Mouse (Mus musculus): ENCODE data around the gene Nckipsd.

DNA sequence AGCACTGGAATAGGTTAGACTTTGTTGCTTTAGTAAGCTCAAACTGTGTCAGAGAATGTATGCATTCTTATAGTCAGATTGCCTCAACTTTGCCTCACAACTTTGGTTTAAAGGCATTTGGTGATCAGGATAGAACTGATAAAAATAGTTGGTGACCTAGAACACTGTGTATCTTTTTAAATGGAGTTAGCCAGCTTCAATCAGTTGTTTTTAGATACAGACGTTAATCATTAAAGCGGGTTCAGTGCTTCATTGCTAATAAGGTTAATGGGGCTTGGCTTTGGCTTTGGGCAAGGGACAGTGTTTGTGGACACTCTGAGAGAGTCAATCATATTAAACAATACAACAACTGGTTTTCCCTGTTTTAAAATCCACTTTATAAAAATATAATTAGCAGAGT, 12.9 kb upstream of the Nckipsd start:
- TF ChIP-seq CTCF (IDR thresholded peaks at IDR 0.05; ENCODE audit: insufficient read depth, low read length) (no peak), POLR2A (IDR thresholded peaks at IDR 0.05; ENCODE audit: borderline replicate concordance, extremely low read depth, low read depth, low read length) (no peak)

All from lung, adult 2 months (tissue).